ENCODE assay signal across 9 mouse cellular contexts in genomic region chr4:8380711-8381338, GRCm38 (mm10).
A peak's percentile ranks its signal among the peaks of the same experiment; 100 is the strongest.
DNase-seq lines count a peak whose midpoint lies in the region; ATAC-seq and TF ChIP-seq lines count a peak whose summit lies in the region.
"Had no signal": no experiment of that assay in that cellular context is flagged by ENCODE, and none has a peak within 500 bp of the region (broad histone marks: within the 10 kb centered on the region; RNA-seq: fewer than 3 reads in every experiment).

No protein-coding gene starts in this region.

- no peak for TF ChIP-seq POLR2A in brain, embryonic 14.5 days (IDR thresholded peaks at IDR 0.05; ENCODE audit: borderline replicate concordance, extremely low read depth, insufficient read depth, insufficient read length, poor library complexity, severe bottlenecking)

- 66% methylated on average over 5 of the region's 5 CpGs for WGBS in hindbrain, embryonic 11.5 days

- no peak overlapping the region for H3K4me2 ChIP-seq in hindbrain, embryonic 11.5 days (replicated peaks; ENCODE audit: low read depth, low read length)
- H3K4me2 ChIP-seq: embryonic facial prominence, embryonic 15.5 days had no signal

- peak; percentile 75 for ATAC-seq in hindbrain, embryonic 11.5 days (ENCODE audit: low FRiP score)

- no peaks in the 10 kb centered on the region for H3K4me1 ChIP-seq in hindbrain, embryonic 11.5 days (replicated peaks; ENCODE audit: control insufficient read depth, insufficient read depth, low read length)
- H3K4me1 ChIP-seq: embryonic facial prominence, embryonic 15.5 days had no signal

- H3K9ac ChIP-seq in hindbrain, embryonic 11.5 days (ENCODE audit: low read depth, low read length): no peak overlapping the region
- H3K9ac ChIP-seq: embryonic facial prominence, embryonic 15.5 days had no signal

- H3K9me3 ChIP-seq in hindbrain, embryonic 11.5 days (ENCODE audit: control insufficient read depth, low read length): no peaks in the 10 kb centered on the region
- H3K9me3 ChIP-seq: embryonic facial prominence, embryonic 15.5 days had no signal

- DNase-seq in right cerebral cortex, adult 2 months (ENCODE audit: low spot score in 2 of 2): peak; percentile 57 to 75
- no peak for DNase-seq in right cerebral cortex, postnatal 25 days
- DNase-seq in brain, embryonic 14.5 days (ENCODE audit: low read depth): peak; percentile 88
- peak; percentile 40 for DNase-seq in fibroblast of lung, adult 2 months (ENCODE audit: low read depth)
- DNase-seq in hindbrain, embryonic 11.5 days (ENCODE audit: low spot score): peak; percentile 80
- peak; percentile 91 for DNase-seq in layer of hippocampus, adult 9-10 months (ENCODE audit: low spot score)
- DNase-seq in mesoderm, embryonic 11.5 days (ENCODE audit: low read depth, low spot score): peak; percentile 79
- DNase-seq in splenic B cell, adult 2 months (ENCODE audit: low read depth, low spot score): peak; percentile 71

- TF ChIP-seq CTCF in brain, embryonic 14.5 days (IDR thresholded peaks at IDR 0.05; ENCODE audit: borderline replicate concordance, extremely low read depth, insufficient read depth, insufficient read length): peak; percentile 70; the same call in 1 of the 2 replicates

- no peak overlapping the region for H3K4me3 ChIP-seq in hindbrain, embryonic 11.5 days (ENCODE audit: low read depth, low read length)
- H3K4me3 ChIP-seq: embryonic facial prominence, embryonic 15.5 days had no signal

- no peaks in the 10 kb centered on the region for H3K27me3 ChIP-seq in hindbrain, embryonic 11.5 days (ENCODE audit: control insufficient read depth, insufficient read depth, low read length)
- no peaks in the 10 kb centered on the region for H3K27me3 ChIP-seq in splenic B cell, adult 2 months (ENCODE audit: control insufficient read depth, insufficient read depth, low read length, poor library complexity, severe bottlenecking)
- H3K27me3 ChIP-seq: embryonic facial prominence, embryonic 15.5 days had no signal

- H3K27ac ChIP-seq in hindbrain, embryonic 11.5 days (ENCODE audit: low read depth, low read length): no peak overlapping the region
- H3K27ac ChIP-seq: embryonic facial prominence, embryonic 15.5 days had no signal

- H3K36me3 ChIP-seq in hindbrain, embryonic 11.5 days (ENCODE audit: control insufficient read depth, insufficient read depth, low read length): no peaks in the 10 kb centered on the region
- no peaks in the 10 kb centered on the region for H3K36me3 ChIP-seq in splenic B cell, adult 2 months (ENCODE audit: control insufficient read depth, insufficient read depth, low read length, poor library complexity, severe bottlenecking)
- H3K36me3 ChIP-seq: embryonic facial prominence, embryonic 15.5 days had no signal
